Mouse (Mus musculus) urinary bladder, postnatal 4 days (tissue): ENCODE measurements around the gene Bcl3.
"Not testable (repeated sequence)": the region's sequence is repeated elsewhere in the genome, so short reads cannot be mapped to it uniquely, and the experiment has no call there.

Experiments
- DNase-seq, 2 experiments: peaks; one replicate each; pipeline ENCODE4 v3.0.0; 2021 to 2022; ENCODE audit warnings: low spot score in 2 of 2

Bcl3 gene

GRCm38 (mm10) chr7:19806356-19806969, 16.1 kb downstream of the Bcl3 start:
- DNase-seq = no peak

DNA sequence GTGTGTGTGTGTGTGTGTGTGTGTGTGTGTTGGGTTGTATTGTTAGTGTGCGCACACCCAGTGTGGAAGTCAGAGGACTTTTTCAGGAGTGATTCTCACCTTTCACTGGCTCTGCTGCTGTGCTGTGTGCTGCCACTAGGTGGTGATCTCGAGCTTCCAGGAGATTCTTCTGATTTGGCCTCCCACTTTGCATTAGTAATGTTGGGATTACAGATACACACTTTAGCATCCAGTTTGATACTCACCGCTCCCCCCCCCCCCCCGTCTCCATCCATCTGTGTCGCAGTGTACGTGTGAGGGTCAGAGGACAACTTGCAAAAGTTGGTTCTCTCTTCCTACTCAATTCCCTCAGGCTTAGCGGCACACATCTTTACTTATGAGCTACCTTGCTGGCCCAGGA, 19.6 kb downstream of the Bcl3 start:
- DNase-seq = peak; percentile 56 to 78

GRCm38 (mm10) chr7:19800764-19801163, 21.8 kb downstream of the Bcl3 start:
- DNase-seq = no peak

DNA sequence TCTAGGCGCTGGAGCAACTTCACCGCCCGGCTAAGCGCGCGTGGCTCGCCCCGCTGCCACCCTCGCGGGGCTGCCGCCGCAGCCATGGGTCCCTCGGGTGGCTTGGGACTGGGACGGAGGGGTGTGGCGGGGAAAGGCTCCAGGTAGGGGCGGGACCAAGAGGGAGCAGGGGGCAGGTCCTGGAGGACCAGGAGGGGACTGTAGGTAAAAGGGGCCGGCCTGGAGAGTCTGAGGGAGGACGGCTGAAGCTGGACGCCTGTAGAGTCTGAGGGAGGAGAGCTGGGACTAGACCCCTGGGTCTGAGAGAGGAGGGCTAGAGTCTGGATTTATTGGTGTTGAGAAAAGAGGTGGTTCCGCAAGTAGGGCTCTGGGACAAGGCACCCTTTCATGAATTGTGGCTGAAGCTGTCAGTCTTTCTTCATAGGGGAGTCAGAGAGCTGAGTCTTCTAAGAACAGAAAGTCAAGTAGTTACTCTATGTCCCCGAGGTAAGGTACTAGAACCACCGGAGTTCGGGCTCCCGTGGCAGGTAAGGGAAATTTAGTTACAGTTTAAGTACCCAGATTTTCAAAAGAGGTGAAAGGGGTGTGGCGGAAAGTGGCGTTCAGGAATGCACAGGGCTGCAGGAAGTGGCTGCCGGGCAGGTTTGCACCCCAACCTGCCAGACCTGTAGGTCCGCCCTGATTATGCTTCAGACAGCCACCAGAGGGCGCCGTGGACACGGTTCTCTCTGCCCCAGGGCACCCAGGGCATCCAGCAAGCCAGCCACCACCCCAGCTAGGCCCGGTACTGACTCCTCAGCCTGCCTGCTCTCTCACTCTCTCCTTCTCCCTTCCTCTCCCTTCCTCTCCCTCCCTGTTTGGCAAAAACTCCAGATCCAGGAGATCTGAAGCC, 25.6 kb downstream of the Bcl3 start, which contains the start of gene Cblc:
Cblc (minus strand) TSS at position 113 of the 892 bp plus-strand sequence.
- DNase-seq = peak; percentile 82 to 85

DNA sequence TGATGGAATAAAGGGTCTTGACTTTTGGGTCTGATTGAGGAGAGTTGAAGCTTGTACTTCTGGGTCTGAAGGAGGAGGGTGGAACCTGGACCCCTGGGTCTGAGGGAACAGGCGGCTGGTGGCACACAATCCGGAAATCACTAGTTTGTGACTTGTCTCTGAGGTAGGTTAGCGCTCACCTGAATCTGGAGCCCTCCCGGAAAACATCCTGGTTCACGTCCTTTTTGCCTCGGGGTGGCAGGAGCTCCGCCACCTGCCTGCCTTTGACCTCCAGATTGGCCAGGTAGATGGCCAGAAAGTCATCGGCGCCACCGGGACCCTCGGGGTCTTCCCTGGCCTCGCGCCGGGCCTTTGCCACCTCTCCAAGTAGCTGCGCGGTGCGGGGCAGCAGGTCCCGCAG, 26.3 kb downstream of the Bcl3 start:
- DNase-seq = no peak

- no peak for DNase-seq
These were observed 27.3 kb downstream of the Bcl3 start for GRCm38 (mm10) chr7:19795236-19795635.

- no peak for DNase-seq
These were observed 29.6 kb downstream of the Bcl3 start for GRCm38 (mm10) chr7:19792701-19793630.

- not testable (repeated sequence) for DNase-seq
These were observed 31.1 kb downstream of the Bcl3 start for GRCm38 (mm10) chr7:19791504-19791903.

GRCm38 (mm10) chr7:19789904-19790347, 32.6 kb downstream of the Bcl3 start:
- DNase-seq = peak; percentile 81 to 95

- DNase-seq = no peak
These were observed 36.6 kb downstream of the Bcl3 start for GRCm38 (mm10) chr7:19785874-19786458.

DNA sequence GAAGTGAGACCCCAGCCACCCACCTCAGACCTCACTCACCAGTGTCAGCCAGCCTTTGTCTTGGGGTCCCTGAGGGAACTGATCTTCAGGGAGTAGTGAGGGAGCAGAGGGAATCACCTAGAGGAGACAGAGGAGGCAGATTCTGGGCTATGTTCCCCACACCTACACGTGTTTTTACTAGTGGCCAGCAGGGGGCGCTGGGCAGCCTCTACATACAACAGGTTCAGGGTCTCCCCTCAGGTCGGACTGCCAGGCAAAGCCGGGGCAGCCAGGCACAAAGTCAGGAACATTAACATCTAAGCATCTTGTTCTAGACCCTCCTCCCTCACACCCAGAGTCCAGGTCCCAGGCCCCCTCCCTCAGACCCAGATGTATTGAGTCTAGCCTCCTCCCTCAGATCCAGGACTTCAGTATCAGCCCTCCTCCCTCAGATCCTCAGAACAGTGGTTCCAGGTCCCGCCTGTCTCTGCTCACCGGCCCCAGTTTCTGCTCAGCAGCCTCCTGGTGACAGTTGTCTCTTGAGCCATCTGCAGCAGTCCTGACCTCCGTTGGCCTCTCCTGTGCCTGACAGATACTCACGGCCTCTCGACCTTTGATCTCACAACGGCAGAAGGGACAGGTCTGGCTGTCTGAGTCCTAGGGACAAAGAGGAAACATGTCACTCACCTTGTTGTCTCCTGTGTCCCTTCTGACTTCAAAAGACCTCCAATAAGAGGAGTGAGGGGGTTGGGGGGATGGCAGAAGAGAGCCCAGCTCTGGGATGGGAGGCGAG, 37.6 kb downstream of the Bcl3 start:
- DNase-seq = no peak

DNA sequence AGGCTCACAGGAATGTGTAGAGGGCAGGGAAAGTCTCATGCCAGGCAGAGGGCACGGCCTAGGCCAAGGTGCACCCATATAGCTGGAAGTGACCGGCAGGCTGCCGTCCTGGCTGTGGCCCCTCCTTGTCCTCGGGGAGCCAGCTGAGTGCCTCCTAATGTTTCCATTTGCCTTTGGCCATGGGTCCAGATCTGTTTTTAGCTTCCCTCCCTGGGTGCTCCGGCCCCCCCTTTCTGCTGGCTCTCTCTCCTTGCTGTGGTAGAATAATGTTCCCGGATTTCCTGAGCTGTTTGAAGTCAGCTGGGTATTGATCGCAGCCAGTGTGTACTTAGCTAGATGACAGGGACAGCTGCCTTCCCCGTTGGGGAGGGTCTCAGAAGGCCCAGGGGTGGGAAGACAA, 38.9 kb downstream of the Bcl3 start:
- no peak for DNase-seq

- DNase-seq = no peak
These were observed 39.9 kb downstream of the Bcl3 start for GRCm38 (mm10) chr7:19782645-19783044.

DNA sequence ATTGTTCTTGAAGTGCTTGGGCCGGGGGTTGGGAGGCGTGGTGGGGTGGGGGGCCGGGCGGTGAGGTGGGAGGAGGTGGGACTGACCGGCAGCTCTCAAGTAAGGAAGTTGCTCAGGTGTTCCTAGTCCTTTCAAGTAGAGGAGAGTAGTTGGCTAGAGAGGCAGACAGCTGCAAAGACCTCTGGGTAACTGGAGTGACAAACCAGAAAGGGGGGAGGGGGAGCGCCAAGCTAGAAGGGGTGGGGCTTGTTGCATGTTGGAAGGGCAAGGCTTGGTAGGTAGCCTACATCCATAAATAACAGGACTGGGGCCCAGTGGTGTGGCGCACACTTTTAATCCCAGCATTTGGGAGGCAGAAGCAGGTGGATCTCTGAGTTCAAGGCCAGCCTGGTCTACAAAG, 40.8 kb downstream of the Bcl3 start:
- no peak for DNase-seq

GRCm38 (mm10) chr7:19779903-19780302, 42.7 kb downstream of the Bcl3 start:
- DNase-seq = no peak

GRCm38 (mm10) chr7:19778645-19779044, 43.9 kb downstream of the Bcl3 start:
- DNase-seq = no peak

- DNase-seq = no peak
These were observed 45.4 kb downstream of the Bcl3 start for GRCm38 (mm10) chr7:19777049-19777723.

DNA sequence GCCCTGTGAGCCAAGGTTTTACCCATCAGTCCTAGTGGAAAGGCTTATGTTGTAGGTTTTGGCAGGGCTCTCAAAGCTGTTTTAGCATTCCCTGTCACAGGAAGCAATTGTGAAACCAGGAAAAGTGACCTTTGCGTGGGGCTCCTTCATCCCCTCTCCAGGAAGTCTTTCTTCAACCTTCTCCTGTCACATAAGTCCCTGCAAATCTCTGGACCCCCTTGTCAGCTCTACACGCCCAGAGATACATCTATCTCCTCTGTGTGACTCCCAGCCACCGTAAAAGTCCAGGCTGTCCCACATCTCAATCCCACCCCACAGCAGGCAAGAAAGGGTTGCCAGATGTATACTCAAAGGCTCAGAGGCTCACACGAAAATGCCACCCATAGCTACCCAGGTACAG, 50.9 kb downstream of the Bcl3 start:
- DNase-seq = no peak

GRCm38 (mm10) chr7:19770984-19771391, 51.6 kb downstream of the Bcl3 start, which contains the start of gene Bcam:
TSS of gene Bcam (minus strand) at chr7:19771016.
- no peak for DNase-seq

GRCm38 (mm10) chr7:19770375-19770754, 52.2 kb downstream of the Bcl3 start:
- peak; percentile 85 to 92 for DNase-seq
